Mouse (Mus musculus): ENCODE data around the gene Ly9.

- TF ChIP-seq POLR2A (IDR thresholded peaks at IDR 0.05; ENCODE audit: low read depth, low read length), result no peak
- TF ChIP-seq CTCF (IDR thresholded peaks at IDR 0.05; ENCODE audit: borderline replicate concordance, insufficient read depth, low read length), result no peak
Measured at GRCm38 (mm10) chr1:171556366-171556765, 50.8 kb downstream of the Ly9 start.

All from embryonic fibroblast, embryonic 13.5 days (primary cell).